Mouse (Mus musculus) kidney, adult 2 months (tissue): ENCODE data around the gene Mbnl2.

Source experiments
- CTCF ChIP-seq: fragments of 200-500 bp; conservative IDR thresholded peaks from 2 replicates; pipeline ENCODE4 v1.5.1; 2011; ENCODE audit warnings: low read depth, mild to moderate bottlenecking, control low read depth, low read length, moderate library complexity, mixed read lengths; ENCODE audit not compliant: insufficient read depth, insufficient read length
- POLR2A ChIP-seq: fragments of 200-500 bp; IDR thresholded peaks from one replicate; pipeline ENCODE4 v1.6.1; 2011; ENCODE audit warnings: low read depth, low read length, control low read depth

- TF ChIP-seq CTCF = no peak
- no peak for TF ChIP-seq POLR2A
These were observed 13.6 kb downstream of the Mbnl2 start for GRCm38 (mm10) chr14:120289065-120289464.
